In the genomic region with DNA sequence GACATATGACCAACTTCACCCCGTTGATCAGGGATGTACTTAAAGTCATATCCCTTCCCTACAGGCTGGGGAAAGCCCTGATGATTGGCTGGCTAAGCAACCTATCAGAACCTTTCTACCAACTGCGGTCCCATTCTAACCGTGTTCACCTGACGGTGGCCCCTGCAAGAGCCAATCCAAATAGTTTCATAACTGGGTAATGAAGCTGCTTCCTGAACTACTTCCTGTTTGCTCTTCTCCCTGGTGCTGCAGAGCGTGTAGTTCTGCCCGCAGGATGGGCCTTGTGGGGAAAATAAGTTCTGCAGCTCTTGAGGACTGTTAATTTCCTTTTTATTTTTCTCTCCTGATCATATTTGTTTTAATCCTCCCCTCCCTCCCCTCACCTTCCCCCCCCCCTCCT, we compare ENCODE assay signal across 13 mouse cellular contexts.
A peak's percentile ranks its signal among the peaks of the same experiment; 100 is the strongest.
DNase-seq lines count a peak whose midpoint lies in the region.
"Had no signal": no experiment of that assay in that cellular context is flagged by ENCODE, and none has a peak within 500 bp of the region (broad histone marks: within the 10 kb centered on the region; RNA-seq: fewer than 3 reads in every experiment).

No protein-coding gene starts in this region.

- DNase-seq in spleen, postnatal 36 days (ENCODE audit: low spot score in 2 of 2), result peak; percentile 24 to 29
- DNase-seq in spleen, adult 18-20 months, result no peak
- DNase-seq in ZHBTc4 (ENCODE audit: low read depth, low spot score), result peak; percentile 4
- DNase-seq in naive thymus-derived CD4-positive, alpha-beta T cell, adult 2 months (ENCODE audit: low read depth), result peak; percentile 9
- no peak for DNase-seq in cerebellum, adult 8-10 months
- no peak for DNase-seq in c-Kit-positive CD71-positive TER-119-positive erythroid progenitor cells, embryonic 14.5 days (ENCODE audit: low spot score)
- DNase-seq in cerebellum, adult 18-20 months, result no peak
- DNase-seq: adrenal gland, adult 8-10 months; cerebellum, adult 11-12 months; cerebellum, postnatal 10 days; embryo, embryonic 11 days; gastrocnemius, postnatal 36 days; heart, adult 2 months had no signal

Comparison
In these comparisons a context has a peak if more than half of its experiments do, and no peak if none do; other contexts are left out.
1. DNase-seq: peak in spleen, postnatal 36 days (2 of 2), ZHBTc4 (single experiment) and naive thymus-derived CD4-positive, alpha-beta T cell, adult 2 months (single experiment); none in spleen, adult 18-20 months (0 of 2), cerebellum, adult 8-10 months (single experiment), c-Kit-positive CD71-positive TER-119-positive erythroid progenitor cells, embryonic 14.5 days (single experiment) and cerebellum, adult 18-20 months (0 of 2).